Mouse (Mus musculus) cortical plate, adult 2 months (tissue): ENCODE results near the gene Myoz1.

ENCODE experiments used
- CTCF ChIP-seq: fragments of 200-500 bp; IDR thresholded peaks from 2 replicates; pipeline ENCODE4 v1.5.1; 2011; ENCODE audit warnings: mild to moderate bottlenecking, control low read depth, low read length; ENCODE audit not compliant: insufficient read depth; ENCODE audit errors: extremely low read depth
- POLR2A ChIP-seq: fragments of 200-500 bp; IDR thresholded peaks from 2 replicates; pipeline ENCODE4 v1.6.1; 2011; ENCODE audit warnings: mild to moderate bottlenecking, low read length, control low read depth; ENCODE audit not compliant: insufficient read depth; ENCODE audit errors: extremely low read depth

GRCm38 (mm10) chr14:20635546-20635945 lies 20.8 kb downstream of the Myoz1 start:
- TF ChIP-seq POLR2A (no peak), CTCF (no peak)
